Mouse (Mus musculus) hindbrain, embryonic 10.5 days (tissue): ENCODE measurements at regions not wholly inside any gene's neighbourhood (a gene's known extent, or its start where the extent isn't known, plus 50 kb on each side); places are given as distances from the start of the nearest gene placed in this dataset.
A peak's percentile ranks its signal among the peaks of the same experiment; 100 is the strongest.

ENCODE experiments used
- DNase-seq: peaks from one replicate; pipeline ENCODE4 v3.0.0-alpha.2; 2017; ENCODE audit warnings: low spot score
- H3K27ac ChIP-seq: fragments of 300-500 bp; sonication (generic); 2 replicates; pipeline ENCODE4 v1.5.1; 2016; ENCODE audit warnings: mild to moderate bottlenecking, moderate library complexity
- H3K27me3 ChIP-seq: fragments of 300-500 bp; sonication (generic); 2 replicates; pipeline ENCODE4 v1.6.1; 2016; ENCODE audit warnings: mild to moderate bottlenecking; ENCODE audit not compliant: poor library complexity, insufficient read depth, severe bottlenecking
- H3K36me3 ChIP-seq: fragments of 300-500 bp; sonication (generic); 2 replicates; pipeline ENCODE4 v1.6.1; 2016; ENCODE audit warnings: mild to moderate bottlenecking, moderate library complexity
- H3K4me1 ChIP-seq: fragments of 300-500 bp; sonication (generic); replicated peaks from 2 replicates; pipeline ENCODE4 v1.6.1; 2016; ENCODE audit warnings: mild to moderate bottlenecking
- H3K4me3 ChIP-seq: fragments of 300-500 bp; sonication (generic); 2 replicates; pipeline ENCODE4 v1.5.1; 2016; ENCODE audit warnings: mild to moderate bottlenecking, moderate library complexity
- H3K9me3 ChIP-seq: fragments of 300-500 bp; sonication (generic); 2 replicates; pipeline ENCODE4 v1.6.1; 2016; ENCODE audit warnings: mild to moderate bottlenecking, moderate library complexity
- WGBS: fragments of 180-500 bp; shearing (Covaris S2); methylation state at CpG from one replicate; pipeline ENCODE4 v1.1.7; 2016; 5-methylcytosine and 5-hydroxymethylcytosine counted together

GRCm38 (mm10) chrX:12886160-12887048 is 124.5 kb upstream of the Med14 start:
- Histone ChIP-seq H3K27ac (no peak overlapping the region), H3K4me3 (peak overlapping the region; percentile 39), H3K9me3 (no peaks in the 10 kb centered on the region), H3K27me3 (no peaks in the 10 kb centered on the region; the same call in 1 of the 2 replicates), H3K4me1 (peaks cover 9% of the 10 kb centered on the region), H3K36me3 (no peaks in the 10 kb centered on the region)
- peak; percentile 13 for DNase-seq
- WGBS = 20% methylated on average over 18 of the region's 18 CpGs

GRCm38 (mm10) chrX:12879233-12879632 is 117.4 kb upstream of the Med14 start:
- DNase-seq = no peak
- Histone ChIP-seq H3K27ac (no peak overlapping the region), H3K4me1 (peaks cover 5% of the 10 kb centered on the region; the same call in 1 of the 2 replicates), H3K4me3 (no peak overlapping the region), H3K9me3 (no peaks in the 10 kb centered on the region), H3K36me3 (no peaks in the 10 kb centered on the region), H3K27me3 (peaks cover 6% of the 10 kb centered on the region; the same call in 1 of the 2 replicates)
- 52% methylated on average over 3 of the region's 3 CpGs for WGBS

DNA sequence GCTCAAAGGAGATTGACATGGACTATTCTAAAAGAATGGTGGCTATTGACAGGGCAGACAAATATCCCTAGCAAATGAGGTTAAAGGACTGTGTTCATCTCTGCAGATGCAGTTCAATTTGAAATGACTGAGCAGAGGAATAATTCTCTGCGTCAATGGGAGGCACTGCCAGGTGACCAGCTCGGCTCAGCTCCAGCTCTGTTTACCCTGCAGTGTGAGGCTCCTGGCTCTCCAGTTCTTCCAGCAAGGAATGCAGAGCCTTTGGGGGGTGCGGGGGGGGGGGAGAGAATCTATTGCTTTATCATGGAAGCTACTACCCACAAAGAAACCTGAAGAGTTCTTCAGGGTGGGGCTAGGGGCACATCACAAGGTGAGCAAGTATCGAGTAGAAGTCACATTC is 115.6 kb upstream of the Med14 start:
- DNase-seq = no peak
- H3K4me3 ChIP-seq = no peak overlapping the region
- WGBS = 40% methylated on average over 4 of the region's 4 CpGs

DNA sequence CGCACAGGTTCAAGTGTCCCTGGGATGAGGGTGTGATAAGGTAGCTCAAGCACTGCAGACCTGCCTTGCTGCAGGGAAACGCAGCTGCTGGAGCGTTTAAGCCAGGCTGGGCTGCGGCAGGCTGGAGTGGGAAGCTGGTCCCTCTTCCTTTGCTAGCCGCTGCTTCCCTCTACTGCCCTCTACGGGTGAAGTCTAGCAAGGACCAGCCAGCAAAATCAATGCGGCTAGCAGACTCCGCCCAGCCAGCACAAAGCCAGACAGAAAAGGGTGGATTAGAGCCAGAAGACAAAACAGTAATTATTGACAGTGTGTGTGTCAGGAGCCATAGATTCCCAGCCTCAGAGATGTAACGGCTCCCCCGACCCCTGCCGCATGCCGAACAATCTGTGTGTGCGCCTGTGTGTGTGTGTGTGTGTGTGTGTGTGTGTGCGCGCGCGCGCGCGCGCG is 111.8 kb upstream of the Med14 start:
- H3K4me3 ChIP-seq = peak overlapping the region; percentile 45
- H3K36me3 ChIP-seq = no peaks in the 10 kb centered on the region
- H3K27ac ChIP-seq = peak overlapping the region; percentile 78
- peak; percentile 81 for DNase-seq
- H3K9me3 ChIP-seq = no peaks in the 10 kb centered on the region
- peaks cover under 1% of the 10 kb centered on the region; the same call in 1 of the 2 replicates for H3K27me3 ChIP-seq
- peaks cover 5% of the 10 kb centered on the region; the same call in 1 of the 2 replicates for H3K4me1 ChIP-seq
- WGBS = 43% methylated on average over 22 of the region's 22 CpGs

More for the DNA sequence above, 115.6 kb upstream of the Med14 start:
- peaks cover 5% of the 10 kb centered on the region; the same call in 1 of the 2 replicates for H3K4me1 ChIP-seq
- H3K36me3 ChIP-seq = no peaks in the 10 kb centered on the region
- H3K27me3 ChIP-seq = peaks cover 6% of the 10 kb centered on the region; the same call in 1 of the 2 replicates
- H3K27ac ChIP-seq = no peak overlapping the region
- no peaks in the 10 kb centered on the region for H3K9me3 ChIP-seq

GRCm38 (mm10) chrX:12873230-12873629 is 111.4 kb upstream of the Med14 start:
- peak overlapping the region; percentile 78 for H3K27ac ChIP-seq
- 37% methylated on average over 6 of the region's 6 CpGs for WGBS
- H3K27me3 ChIP-seq = no peaks in the 10 kb centered on the region
- H3K9me3 ChIP-seq = no peaks in the 10 kb centered on the region
- DNase-seq = no peak
- H3K4me3 ChIP-seq = peak overlapping the region; percentile 45
- no peaks in the 10 kb centered on the region for H3K36me3 ChIP-seq
- peaks cover 5% of the 10 kb centered on the region; the same call in 1 of the 2 replicates for H3K4me1 ChIP-seq

GRCm38 (mm10) chrX:12866885-12867498 is 105.1 kb upstream of the Med14 start:
- H3K4me1 ChIP-seq = no peaks in the 10 kb centered on the region
- DNase-seq = no peak
- H3K27me3 ChIP-seq = 0 out of 2 replicates have a peak, but pooled peaks cover under 1% of the 10 kb centered on the region
- no peaks in the 10 kb centered on the region for H3K9me3 ChIP-seq
- 93% methylated on average over 5 of the region's 5 CpGs for WGBS
- H3K27ac ChIP-seq = no peak overlapping the region
- H3K4me3 ChIP-seq = no peak overlapping the region
- no peaks in the 10 kb centered on the region for H3K36me3 ChIP-seq

DNA sequence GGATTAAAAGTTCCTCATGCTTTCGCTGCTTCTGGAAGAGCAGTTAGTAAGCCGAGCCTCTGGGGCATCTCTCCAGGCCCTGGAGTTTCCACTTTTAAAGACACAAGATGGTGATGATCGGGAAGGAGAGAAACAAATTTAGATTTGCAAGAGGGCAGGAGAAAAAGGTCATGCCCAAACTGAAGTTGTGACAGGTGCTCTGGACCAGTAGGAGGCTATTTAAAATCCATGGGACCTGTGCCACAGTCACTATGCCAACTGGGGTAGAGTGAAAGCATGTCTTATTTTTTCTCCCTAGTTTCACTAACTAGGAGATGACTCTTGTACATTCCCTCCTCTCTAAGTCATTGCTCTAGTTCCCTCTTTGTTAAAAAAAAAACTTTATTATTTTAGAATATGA is 104.3 kb upstream of the Med14 start:
- no peak for DNase-seq
- no peaks in the 10 kb centered on the region for H3K9me3 ChIP-seq
- 0 out of 2 replicates have a peak, but pooled peaks cover 3% of the 10 kb centered on the region for H3K27me3 ChIP-seq
- 93% methylated on average over 3 of the region's 3 CpGs for WGBS
- no peak overlapping the region for H3K4me3 ChIP-seq
- no peaks in the 10 kb centered on the region for H3K36me3 ChIP-seq
- no peak overlapping the region for H3K27ac ChIP-seq
- no peaks in the 10 kb centered on the region for H3K4me1 ChIP-seq

DNA sequence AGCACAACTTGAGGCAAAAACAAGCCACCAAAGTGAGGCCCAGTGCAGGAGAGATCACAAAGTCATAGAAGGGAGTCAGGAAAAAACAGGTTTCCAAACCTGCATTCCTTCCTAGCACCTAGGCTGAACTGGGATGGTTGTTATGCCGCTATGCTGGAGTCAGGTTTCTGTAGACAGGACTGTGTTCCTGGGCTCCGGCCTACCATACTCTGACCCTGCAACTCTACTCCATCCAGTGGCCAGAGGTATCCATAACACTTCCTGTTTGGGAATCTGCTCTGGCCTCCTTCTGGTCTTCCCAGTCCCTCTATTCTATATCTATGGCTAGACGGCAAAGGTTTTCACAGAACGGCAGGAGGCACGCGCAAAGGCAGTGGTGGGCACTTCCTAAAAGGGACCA is 98.3 kb upstream of the Med14 start:
- WGBS = 74% methylated on average over 6 of the region's 6 CpGs
- peak; percentile 13 for DNase-seq

GRCm38 (mm10) chrX:12858757-12859156 is 96.9 kb upstream of the Med14 start:
- DNase-seq = no peak
- Histone ChIP-seq H3K4me1 (peaks cover 24% of the 10 kb centered on the region; the same call in 1 of the 2 replicates), H3K27ac (peak overlapping the region; percentile 85), H3K4me3 (no peak overlapping the region), H3K27me3 (0 out of 2 replicates have a peak, but pooled peaks cover 3% of the 10 kb centered on the region), H3K9me3 (no peaks in the 10 kb centered on the region), H3K36me3 (no peaks in the 10 kb centered on the region)
- 61% methylated on average over 2 of the region's 2 CpGs for WGBS

More for the DNA sequence above, 98.3 kb upstream of the Med14 start:
- 0 out of 2 replicates have a peak, but pooled peaks cover 3% of the 10 kb centered on the region for H3K27me3 ChIP-seq
- H3K36me3 ChIP-seq = no peaks in the 10 kb centered on the region
- no peak overlapping the region for H3K4me3 ChIP-seq
- peaks cover 24% of the 10 kb centered on the region; the same call in 1 of the 2 replicates for H3K4me1 ChIP-seq
- H3K27ac ChIP-seq = no peak overlapping the region
- H3K9me3 ChIP-seq = no peaks in the 10 kb centered on the region

DNA sequence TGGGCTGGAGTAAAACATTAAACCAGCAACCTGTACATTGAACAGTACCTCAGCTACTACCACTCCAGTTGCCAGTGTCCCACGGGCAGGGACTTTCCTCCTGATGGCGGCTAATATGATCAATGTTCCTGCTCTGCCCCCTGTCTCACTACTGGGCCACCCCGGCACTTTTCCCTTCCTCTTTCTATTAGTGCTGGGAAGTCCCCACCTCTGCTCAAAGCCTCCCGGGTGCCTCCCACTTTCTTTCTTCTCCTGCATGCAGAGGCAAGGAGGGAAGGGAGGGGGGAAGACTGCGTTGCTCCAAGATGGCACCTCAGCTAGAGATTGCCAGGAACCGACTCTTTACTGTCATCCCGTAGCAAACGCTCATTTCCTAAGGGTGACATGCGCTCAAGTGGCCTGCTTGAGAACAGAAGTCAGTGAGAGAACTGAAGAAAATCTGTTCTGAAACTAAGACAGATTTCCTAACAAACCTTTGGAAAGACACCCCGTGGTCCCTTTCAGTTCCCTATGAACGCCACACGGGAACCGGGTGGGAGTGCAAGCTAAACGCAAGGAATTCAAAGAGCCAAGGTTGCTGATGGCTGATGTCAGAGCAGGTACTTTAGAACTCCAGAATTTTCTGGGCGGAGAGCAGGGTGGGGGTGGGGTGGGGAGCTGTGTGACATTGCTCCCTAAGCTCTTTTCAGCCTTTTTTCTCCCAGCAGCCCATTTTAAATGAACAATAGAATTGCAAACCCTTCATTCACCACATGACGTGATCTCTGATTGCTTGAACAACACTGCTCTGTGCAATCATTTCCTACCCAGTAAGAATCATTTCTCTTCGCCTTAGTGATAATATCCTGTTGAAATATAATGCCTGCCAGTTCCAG is 96.2 kb upstream of the Med14 start:
- H3K9me3 ChIP-seq = no peaks in the 10 kb centered on the region
- peak; percentile 31 for DNase-seq
- peaks cover 24% of the 10 kb centered on the region; the same call in 1 of the 2 replicates for H3K4me1 ChIP-seq
- H3K36me3 ChIP-seq = no peaks in the 10 kb centered on the region
- H3K4me3 ChIP-seq = peak overlapping the region; percentile 38
- 0 out of 2 replicates have a peak, but pooled peaks cover 3% of the 10 kb centered on the region for H3K27me3 ChIP-seq
- 25% methylated on average over 17 of the region's 17 CpGs for WGBS
- H3K27ac ChIP-seq = peak overlapping the region; percentile 85

- Histone ChIP-seq H3K36me3 (no peaks in the 10 kb centered on the region), H3K4me3 (no peak overlapping the region), H3K27me3 (no peaks in the 10 kb centered on the region), H3K4me1 (peaks cover 24% of the 10 kb centered on the region; the same call in 1 of the 2 replicates), H3K27ac (no peak overlapping the region), H3K9me3 (no peaks in the 10 kb centered on the region)
- WGBS = 83% methylated on average over 4 of the region's 4 CpGs
- DNase-seq = no peak
These were observed 93.6 kb upstream of the Med14 start for GRCm38 (mm10) chrX:12855425-12855824.

- DNase-seq = no peak
- WGBS = 71% methylated on average over 4 of the region's 4 CpGs
These were observed 89.8 kb upstream of the Med14 start for GRCm38 (mm10) chrX:12851684-12852083.

More at GRCm38 (mm10) chrX:12851684-12852083, 89.8 kb upstream of the Med14 start:
- H3K36me3 ChIP-seq = no peaks in the 10 kb centered on the region
- H3K27me3 ChIP-seq = no peaks in the 10 kb centered on the region
- H3K4me1 ChIP-seq = no peaks in the 10 kb centered on the region
- no peak overlapping the region for H3K27ac ChIP-seq
- no peaks in the 10 kb centered on the region for H3K9me3 ChIP-seq
- no peak overlapping the region for H3K4me3 ChIP-seq
